Mouse (Mus musculus): ENCODE results near the gene Wiz.

Wiz gene

GRCm38 (mm10) chr17:32349851-32350381, 39.3 kb downstream of the Wiz start:
- DNase-seq (ENCODE audit: low spot score) = no peak

GRCm38 (mm10) chr17:32349037-32349732, 40.1 kb downstream of the Wiz start:
- DNase-seq (ENCODE audit: low spot score) = no peak

GRCm38 (mm10) chr17:32348406-32348805, 40.8 kb downstream of the Wiz start:
- DNase-seq (ENCODE audit: low spot score) = no peak

GRCm38 (mm10) chr17:32341102-32341501, 48.1 kb downstream of the Wiz start:
- no peak for DNase-seq (ENCODE audit: low spot score)

- no peak for DNase-seq (ENCODE audit: low spot score)
Measured at GRCm38 (mm10) chr17:32340110-32340509, 49.1 kb downstream of the Wiz start.

GRCm38 (mm10) chr17:32335869-32336268, 53.4 kb downstream of the Wiz start:
- no peak for DNase-seq (ENCODE audit: low spot score)

GRCm38 (mm10) chr17:32334921-32335320, 54.3 kb downstream of the Wiz start:
- DNase-seq (ENCODE audit: low spot score) = no peak

GRCm38 (mm10) chr17:32333675-32334303, 55.5 kb downstream of the Wiz start:
- no peak for DNase-seq (ENCODE audit: low spot score)

GRCm38 (mm10) chr17:32327501-32327900, 61.7 kb downstream of the Wiz start:
- DNase-seq (ENCODE audit: low spot score) = no peak

GRCm38 (mm10) chr17:32322809-32323208, 66.4 kb downstream of the Wiz start:
- DNase-seq (ENCODE audit: low spot score) = no peak

GRCm38 (mm10) chr17:32321836-32322235, 67.4 kb downstream of the Wiz start:
- no peak for DNase-seq (ENCODE audit: low spot score)

GRCm38 (mm10) chr17:32321390-32321734, 67.9 kb downstream of the Wiz start:
- no peak for DNase-seq (ENCODE audit: low spot score)

GRCm38 (mm10) chr17:32320597-32321389, 68.4 kb downstream of the Wiz start, which contains the start of gene Akap8:
TSS of gene Akap8 (minus strand) at chr17:32321238.
- peak; percentile 96 for DNase-seq (ENCODE audit: low spot score)

- DNase-seq (ENCODE audit: low spot score) = no peak
Measured at GRCm38 (mm10) chr17:32319950-32320349, 69.3 kb downstream of the Wiz start.

- DNase-seq (ENCODE audit: low spot score) = no peak
Measured at GRCm38 (mm10) chr17:32317708-32318107, 71.5 kb downstream of the Wiz start.

GRCm38 (mm10) chr17:32317032-32317431, 72.2 kb downstream of the Wiz start:
- no peak for DNase-seq (ENCODE audit: low spot score)

- DNase-seq (ENCODE audit: low spot score) = no peak
Measured at GRCm38 (mm10) chr17:32315560-32315959, 73.7 kb downstream of the Wiz start.

GRCm38 (mm10) chr17:32313892-32314291, 75.3 kb downstream of the Wiz start:
- no peak for DNase-seq (ENCODE audit: low spot score)

- no peak for DNase-seq (ENCODE audit: low spot score)
Measured at GRCm38 (mm10) chr17:32312801-32313200, 76.4 kb downstream of the Wiz start.

GRCm38 (mm10) chr17:32307963-32308362, 81.3 kb downstream of the Wiz start:
- no peak for DNase-seq (ENCODE audit: low spot score)

All from testis, postnatal 10 days (tissue).